Mouse (Mus musculus): ENCODE results near the gene Cmtm1.
"Not testable (repeated sequence)": the region's sequence is repeated elsewhere in the genome, so short reads cannot be mapped to it uniquely, and the experiment has no call there.

Gene Cmtm1

GRCm38 (mm10) chr8:104321267-104321666 is 11.3 kb upstream of the Cmtm1 start, which contains the start of gene Gm11020:
TSS of gene Gm11020 (plus strand) at chr8:104321567.
- not testable (repeated sequence) for DNase-seq (ENCODE audit: low read depth, low spot score)

GRCm38 (mm10) chr8:104313311-104313710 is 3.4 kb upstream of the Cmtm1 start:
- DNase-seq (ENCODE audit: low read depth, low spot score), result peak; percentile 25

- not testable (repeated sequence) for DNase-seq (ENCODE audit: low read depth, low spot score)
Observed at GRCm38 (mm10) chr8:104312023-104312422, 2.1 kb upstream of the Cmtm1 start.

GRCm38 (mm10) chr8:104308341-104308740 is 1.6 kb downstream of the Cmtm1 start:
- not testable (repeated sequence) for DNase-seq (ENCODE audit: low read depth, low spot score)

GRCm38 (mm10) chr8:104304962-104305361 is 5.0 kb downstream of the Cmtm1 start:
- DNase-seq (ENCODE audit: low read depth, low spot score), result no peak

- not testable (repeated sequence) for DNase-seq (ENCODE audit: low read depth, low spot score)
Observed at GRCm38 (mm10) chr8:104302536-104302935, 7.4 kb downstream of the Cmtm1 start.

GRCm38 (mm10) chr8:104301577-104301976 is 8.4 kb downstream of the Cmtm1 start:
- DNase-seq (ENCODE audit: low read depth, low spot score), result not testable (repeated sequence)

- DNase-seq (ENCODE audit: low read depth, low spot score), result no peak
Observed at GRCm38 (mm10) chr8:104294396-104294795, 15.5 kb downstream of the Cmtm1 start.

GRCm38 (mm10) chr8:104293081-104293480 is 16.9 kb downstream of the Cmtm1 start, which contains the start of gene Cmtm2a:
TSS of gene Cmtm2a (minus strand) at chr8:104293181.
- DNase-seq (ENCODE audit: low read depth, low spot score), result not testable (repeated sequence)

GRCm38 (mm10) chr8:104268937-104269440 is 41.0 kb downstream of the Cmtm1 start:
- DNase-seq (ENCODE audit: low read depth, low spot score), result no peak

GRCm38 (mm10) chr8:104268368-104268767 is 41.6 kb downstream of the Cmtm1 start:
- no peak for DNase-seq (ENCODE audit: low read depth, low spot score)

GRCm38 (mm10) chr8:104264271-104264935 is 45.5 kb downstream of the Cmtm1 start:
- DNase-seq (ENCODE audit: low read depth, low spot score), result not testable (repeated sequence)

GRCm38 (mm10) chr8:104261802-104262201 is 48.1 kb downstream of the Cmtm1 start:
- not testable (repeated sequence) for DNase-seq (ENCODE audit: low read depth, low spot score)

- no peak for DNase-seq (ENCODE audit: low read depth, low spot score)
Observed at GRCm38 (mm10) chr8:104253016-104253415, 56.9 kb downstream of the Cmtm1 start.

- no peak for DNase-seq (ENCODE audit: low read depth, low spot score)
Observed at GRCm38 (mm10) chr8:104251461-104251860, 58.5 kb downstream of the Cmtm1 start.

GRCm38 (mm10) chr8:104250439-104251367 is 59.2 kb downstream of the Cmtm1 start, which contains the start of gene Cklf:
TSS of gene Cklf (plus strand) at chr8:104250861.
- DNase-seq (ENCODE audit: low read depth, low spot score), result peak; percentile 91

- no peak for DNase-seq (ENCODE audit: low read depth, low spot score)
Observed at GRCm38 (mm10) chr8:104249442-104249996, 60.4 kb downstream of the Cmtm1 start.

GRCm38 (mm10) chr8:104248276-104248675 is 61.7 kb downstream of the Cmtm1 start, which contains the start of gene Tk2:
TSS of gene Tk2 (minus strand) at chr8:104248558.
- peak; percentile 91 for DNase-seq (ENCODE audit: low read depth, low spot score)

GRCm38 (mm10) chr8:104247908-104248275 is 62.1 kb downstream of the Cmtm1 start:
- DNase-seq (ENCODE audit: low read depth, low spot score), result peak; percentile 55

- DNase-seq (ENCODE audit: low read depth, low spot score), result peak; percentile 25
Observed at GRCm38 (mm10) chr8:104247054-104247907, 62.7 kb downstream of the Cmtm1 start.

- DNase-seq (ENCODE audit: low read depth, low spot score), result no peak
Observed at GRCm38 (mm10) chr8:104246621-104247020, 63.3 kb downstream of the Cmtm1 start.

Measured in brain, adult 2 months (tissue).